Mouse (Mus musculus) liver, embryonic 15.5 days (tissue): ENCODE results near the gene Rab43. TPM values are rescaled to one million over a fixed set of nuclear protein-coding genes. Genes with fewer than 3 reads are reported as not detected.

ENCODE experiments used
- polyA plus RNA-seq: library from polyadenylated mRNA; unstranded; fragments of >200 nt; fragmentation: Nextera tagmentation; extraction: Ambion mirVana; gene quantifications from 2 replicates; pipeline ENCODE4 v1.2.1, GENCODE M21; 2015

Gene Rab43
- polyA plus RNA-seq, 1 experiment from 2014 or later = 33.2 TPM

Other genes with a start within 250 kb of the Rab43 start
- gene Prokr1, start 221.4 kb downstream of the Rab43 start, polyA plus RNA-seq = 5.4 and 6.7 TPM in 2 replicates
- gene Aplf, start 140.0 kb downstream of the Rab43 start, polyA plus RNA-seq = 14.6 and 15.5 TPM in 2 replicates
- gene Efcc1, start 81.3 kb downstream of the Rab43 start, polyA plus RNA-seq = 0.15 and 0.16 TPM in 2 replicates
- 26.8 and 29.9 TPM in 2 replicates for gene Gp9, start 34.1 kb downstream of the Rab43 start, polyA plus RNA-seq
- gene Gm45140, start 23.6 kb upstream of the Rab43 start, polyA plus RNA-seq = 3.0 and 4.1 TPM in 2 replicates
- 21.7 and 24.1 TPM in 2 replicates for gene Isy1, start 26.6 kb upstream of the Rab43 start, polyA plus RNA-seq
- gene Cnbp, start 38.9 kb upstream of the Rab43 start, polyA plus RNA-seq = 526 and 529 TPM in 2 replicates
- 56.2 and 61.2 TPM in 2 replicates for gene Copg1, start 75.7 kb upstream of the Rab43 start, polyA plus RNA-seq
- gene Hmces, start 101.8 kb upstream of the Rab43 start, polyA plus RNA-seq = 18.9 and 19.2 TPM in 2 replicates
- gene H1fx, start 169.5 kb upstream of the Rab43 start, polyA plus RNA-seq = 2.9 and 3.2 TPM in 2 replicates
- gene Rab7, start 233.1 kb upstream of the Rab43 start, polyA plus RNA-seq = 110 and 117 TPM in 2 replicates